Mouse (Mus musculus) brain, adult 10 weeks (tissue): ENCODE results near the gene Slco1a1. TPM values are rescaled to one million over a fixed set of nuclear protein-coding genes. Genes with fewer than 3 reads are reported as not detected.

Experiments used
- polyA plus RNA-seq: library from polyadenylated mRNA; stranded (reverse); fragments of 350-450 nt; fragmentation: Illumina TruSeq; extraction: RNeasy Lipid Tissue Mini Kit (QIAGEN cat#74804); gene quantifications from one replicate; pipeline ENCODE4 v1.2.3, GENCODE M21; 2015; ENCODE audit warnings: low read depth, low replicate concordance

Gene Slco1a1
- polyA plus RNA-seq, result not detected

GRCm38 (mm10) chr6:141946862-141947261 is at the start of gene Slco1a1:
TSS of gene Slco1a1 (minus strand) at chr6:141946962.

Other genes with a start within 250 kb of the Slco1a1 start
- not detected for gene Gm5724, start 173.2 kb downstream of the Slco1a1 start, polyA plus RNA-seq
- gene Slco1a4, start 90.8 kb downstream of the Slco1a1 start, polyA plus RNA-seq, result 62.7 TPM
- gene Gm6614, start 64.5 kb upstream of the Slco1a1 start, polyA plus RNA-seq, result not detected